Mouse (Mus musculus): ENCODE measurements around the gene Rgs9.
"Not testable (repeated sequence)": the region's sequence is repeated elsewhere in the genome, so short reads cannot be mapped to it uniquely, and the experiment has no call there.

Rgs9 gene

GRCm38 (mm10) chr11:109297710-109298375, at the start of gene Rgs9:
Rgs9 (minus strand) TSS chr11:109298129.
- DNase-seq (ENCODE audit: low read depth, low spot score) = peak; percentile 97

- DNase-seq (ENCODE audit: low read depth, low spot score) = no peak
These were observed 49.5 kb upstream of the Rgs9 start for GRCm38 (mm10) chr11:109347242-109347959.

- DNase-seq (ENCODE audit: low read depth, low spot score) = peak; percentile 66
These were observed 46.2 kb upstream of the Rgs9 start for GRCm38 (mm10) chr11:109343991-109344599.

- peak; percentile 61 for DNase-seq (ENCODE audit: low read depth, low spot score)
These were observed 45.6 kb upstream of the Rgs9 start for GRCm38 (mm10) chr11:109343558-109343957.

GRCm38 (mm10) chr11:109342666-109343065, 44.7 kb upstream of the Rgs9 start:
- DNase-seq (ENCODE audit: low read depth, low spot score) = not testable (repeated sequence)

GRCm38 (mm10) chr11:109340541-109340940, 42.6 kb upstream of the Rgs9 start:
- DNase-seq (ENCODE audit: low read depth, low spot score) = no peak

GRCm38 (mm10) chr11:109339155-109339938, 41.4 kb upstream of the Rgs9 start:
- DNase-seq (ENCODE audit: low read depth, low spot score) = no peak

- DNase-seq (ENCODE audit: low read depth, low spot score) = no peak
These were observed 38.0 kb upstream of the Rgs9 start for GRCm38 (mm10) chr11:109335890-109336289.

GRCm38 (mm10) chr11:109334773-109335172, 36.8 kb upstream of the Rgs9 start:
- no peak for DNase-seq (ENCODE audit: low read depth, low spot score)

- DNase-seq (ENCODE audit: low read depth, low spot score) = no peak
These were observed 34.8 kb upstream of the Rgs9 start for GRCm38 (mm10) chr11:109332722-109333121.

GRCm38 (mm10) chr11:109331424-109331824, 33.5 kb upstream of the Rgs9 start:
- DNase-seq (ENCODE audit: low read depth, low spot score) = peak; percentile 97

- DNase-seq (ENCODE audit: low read depth, low spot score) = no peak
These were observed 32.9 kb upstream of the Rgs9 start for GRCm38 (mm10) chr11:109330706-109331393.

- no peak for DNase-seq (ENCODE audit: low read depth, low spot score)
These were observed 31.4 kb upstream of the Rgs9 start for GRCm38 (mm10) chr11:109329331-109329730.

GRCm38 (mm10) chr11:109327952-109328351, 30.0 kb upstream of the Rgs9 start:
- DNase-seq (ENCODE audit: low read depth, low spot score) = no peak

GRCm38 (mm10) chr11:109327381-109327780, 29.5 kb upstream of the Rgs9 start:
- DNase-seq (ENCODE audit: low read depth, low spot score) = no peak

GRCm38 (mm10) chr11:109326270-109326669, 28.3 kb upstream of the Rgs9 start:
- DNase-seq (ENCODE audit: low read depth, low spot score) = no peak

GRCm38 (mm10) chr11:109320361-109320933, 22.5 kb upstream of the Rgs9 start:
- no peak for DNase-seq (ENCODE audit: low read depth, low spot score)

- DNase-seq (ENCODE audit: low read depth, low spot score) = no peak
These were observed 22.0 kb upstream of the Rgs9 start for GRCm38 (mm10) chr11:109319946-109320345.

- no peak for DNase-seq (ENCODE audit: low read depth, low spot score)
These were observed 21.5 kb upstream of the Rgs9 start for GRCm38 (mm10) chr11:109319471-109319870.

GRCm38 (mm10) chr11:109316921-109317320, 19.0 kb upstream of the Rgs9 start:
- peak; percentile 46 for DNase-seq (ENCODE audit: low read depth, low spot score)

Measured in ZHBTc4 (cell line).